Mouse (Mus musculus): Measurements from ENCODE around the gene Olfr275. TPM values are rescaled to one million over a fixed set of nuclear protein-coding genes. Genes with fewer than 3 reads are reported as not detected.

Olfr275 gene
- total and polyA plus RNA-seq, 3 experiments, result not detected

DNA sequence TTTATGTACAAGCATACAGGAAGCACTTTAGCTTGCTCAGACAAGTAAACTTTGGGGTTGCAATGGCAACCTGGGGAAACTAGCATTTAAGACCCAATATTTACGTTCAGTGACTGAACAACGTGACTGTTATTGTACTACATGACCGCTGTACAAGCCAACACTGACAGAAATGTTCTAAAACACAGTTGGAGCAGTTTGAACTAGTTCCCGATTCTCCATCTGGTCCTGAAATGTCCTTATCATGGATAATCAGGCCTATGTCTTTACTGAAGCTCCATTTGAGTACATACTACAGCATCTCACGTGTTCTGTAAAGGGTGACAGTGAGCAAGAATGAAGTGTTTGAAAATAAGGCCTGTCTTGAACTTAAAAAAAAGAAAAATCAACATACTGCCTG is 35.3 kb downstream of the Olfr275 start:
- H3K27me3 ChIP-seq (ENCODE audit: control insufficient read depth in 1 of 2, insufficient read depth in 2 of 2, low read length in 2 of 2), result no peaks in the 10 kb centered on the region
- H3K4me3 ChIP-seq (ENCODE audit: control insufficient read depth in 1 of 2, insufficient read depth in 1 of 2, low read depth in 2 of 2, low read length in 2 of 2), result no peak overlapping the region
- H3K4me1 ChIP-seq (ENCODE audit: control insufficient read depth in 1 of 2, insufficient read depth in 2 of 2, low read length in 2 of 2), result no peaks in the 10 kb centered on the region
- H3K9ac ChIP-seq (ENCODE audit: control insufficient read depth, low read depth, low read length, poor library complexity, severe bottlenecking), result no peak overlapping the region
- no peak overlapping the region for H3K27ac ChIP-seq (ENCODE audit: control insufficient read depth, low read depth, low read length)
- H3K9me3 ChIP-seq (replicated peaks; ENCODE audit: insufficient read depth, low read length), result no peaks in the 10 kb centered on the region
- TF ChIP-seq POLR2AphosphoS2 (IDR thresholded peaks at IDR 0.05; ENCODE audit: low read length) (no peak), UBTF (IDR thresholded peaks at IDR 0.05; ENCODE audit: borderline replicate concordance, insufficient read depth, low read depth, low read length) (no peak), MAFK (IDR thresholded peaks at IDR 0.05; ENCODE audit: borderline replicate concordance, low read depth, low read length) (no peak), ETS1 (IDR thresholded peaks at IDR 0.05; ENCODE audit: low read depth, low read length) (no peak), ZC3H11A (IDR thresholded peaks at IDR 0.05; ENCODE audit: low read depth, low read length) (no peak), GATA1 (IDR thresholded peaks at IDR 0.05; ENCODE audit: low read depth, low read length) (no peak), SMC3 (IDR thresholded peaks at IDR 0.05; ENCODE audit: low read depth, low read length) (no peak)
- no peak for DNase-seq (ENCODE audit: low read depth, low spot score)
- H3K79me2 ChIP-seq (ENCODE audit: control insufficient read depth, insufficient read depth, low read length, poor library complexity), result no peaks in the 10 kb centered on the region
- H3K36me3 ChIP-seq (ENCODE audit: control insufficient read depth in 1 of 2, insufficient read depth in 2 of 2, low read length in 2 of 2), result peaks cover 0 to 2% of the 10 kb centered on the region in 2 experiments; a peak in 1 of 4 replicates

DNA sequence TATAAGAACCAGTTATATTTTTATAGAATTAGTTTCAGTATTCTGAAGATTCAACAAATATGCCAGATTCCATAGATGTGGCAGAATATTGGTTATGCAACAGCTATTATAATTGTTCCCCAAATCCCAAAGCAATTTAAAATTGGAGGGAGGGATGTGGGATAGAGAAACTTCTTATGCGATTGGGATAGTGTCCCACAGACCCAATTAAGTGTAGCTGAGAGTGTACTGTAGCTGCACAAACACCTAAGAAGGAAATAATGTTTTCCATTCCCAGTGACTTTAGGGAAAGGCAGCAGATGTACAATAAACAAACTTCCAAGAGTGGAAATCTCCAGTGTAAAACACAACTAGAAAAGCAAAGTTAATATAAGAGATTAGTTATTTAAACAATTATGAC is 44.7 kb downstream of the Olfr275 start, which contains the start of gene Olfr273:
Gene Olfr273, minus strand, starts transcription at position 101 of the 400 bp plus-strand sequence.
- no peak for TF ChIP-seq MXI1 (IDR thresholded peaks at IDR 0.05; ENCODE audit: low read depth, low read length)
- TF ChIP-seq POLR2AphosphoS2 (IDR thresholded peaks at IDR 0.05; ENCODE audit: low read length), result no peak
- no peak for TF ChIP-seq MAX (IDR thresholded peaks at IDR 0.05; ENCODE audit: low read length)
- no peak for TF ChIP-seq KAT2A (conservative IDR thresholded peaks at IDR 0.05; ENCODE audit: low read depth, low read length)
- TF ChIP-seq E2F4 (IDR thresholded peaks at IDR 0.05; ENCODE audit: borderline replicate concordance, low read depth, low read length), result no peak
- no peak for TF ChIP-seq RCOR1 (IDR thresholded peaks at IDR 0.05; ENCODE audit: low read depth, low read length)
- TF ChIP-seq CTCF (IDR thresholded peaks at IDR 0.05 in 2 of 3, conservative IDR thresholded peaks at IDR 0.05 in 1 of 3; ENCODE audit: control insufficient read depth in 1 of 3, insufficient read depth in 1 of 3, low read depth in 2 of 3, low read length in 3 of 3, poor library complexity in 1 of 3, severe bottlenecking in 1 of 3), result no peak
- TF ChIP-seq RAD21 (IDR thresholded peaks at IDR 0.05; ENCODE audit: low read depth, low read length), result no peak
- no peak for TF ChIP-seq TCF12 (IDR thresholded peaks at IDR 0.05; ENCODE audit: low read depth, low read length)
- no peak for TF ChIP-seq POLR2AphosphoS5 (IDR thresholded peaks at IDR 0.05; ENCODE audit: borderline replicate concordance, low read depth, low read length)
- no peak for TF ChIP-seq NRF1 (IDR thresholded peaks at IDR 0.05; ENCODE audit: insufficient read depth, low read depth, low read length, poor library complexity, severe bottlenecking)
- no peak for TF ChIP-seq SIN3A (IDR thresholded peaks at IDR 0.05; ENCODE audit: low read length)
- no peak for TF ChIP-seq EP300 (IDR thresholded peaks at IDR 0.05; ENCODE audit: low read depth in 1 of 2, low read length in 2 of 2)
- TF ChIP-seq CHD1 (IDR thresholded peaks at IDR 0.05; ENCODE audit: low read depth, low read length), result no peak
- no peak for TF ChIP-seq MYB (IDR thresholded peaks at IDR 0.05; ENCODE audit: low read depth, low read length)
- TF ChIP-seq ZNF384 (IDR thresholded peaks at IDR 0.05; ENCODE audit: low read depth, low read length), result no peak
- DNase-seq (ENCODE audit: low read depth, low spot score), result no peak
- no peak within 1 kb of the TSS for H3K9ac ChIP-seq (ENCODE audit: control insufficient read depth, low read depth, low read length, poor library complexity, severe bottlenecking)
- no peaks in the 10 kb centered on the region for H3K79me2 ChIP-seq (ENCODE audit: control insufficient read depth, insufficient read depth, low read length, poor library complexity)
- H3K27me3 ChIP-seq (ENCODE audit: control insufficient read depth in 1 of 2, insufficient read depth in 2 of 2, low read length in 2 of 2), result no peaks in the 10 kb centered on the region
- H3K4me1 ChIP-seq (ENCODE audit: control insufficient read depth in 1 of 2, insufficient read depth in 2 of 2, low read length in 2 of 2), result no peaks in the 10 kb centered on the region
- H3K9me3 ChIP-seq (replicated peaks; ENCODE audit: insufficient read depth, low read length), result no peaks in the 10 kb centered on the region
- no peak within 1 kb of the TSS for H3K4me3 ChIP-seq (ENCODE audit: control insufficient read depth in 1 of 2, insufficient read depth in 1 of 2, low read depth in 2 of 2, low read length in 2 of 2)
- H3K36me3 ChIP-seq (ENCODE audit: control insufficient read depth in 1 of 2, insufficient read depth in 2 of 2, low read length in 2 of 2), result no peaks in the 10 kb centered on the region
- no peak within 1 kb of the TSS for H3K27ac ChIP-seq (ENCODE audit: control insufficient read depth, low read depth, low read length)

All from MEL (cell line).